Mouse (Mus musculus) brain, embryonic 14.5 days (tissue): ENCODE results near the gene Ucma. TPM values are rescaled to one million over a fixed set of nuclear protein-coding genes. Genes with fewer than 3 reads are reported as not detected.
"Not testable (repeated sequence)": the region's sequence is repeated elsewhere in the genome, so short reads cannot be mapped to it uniquely, and the experiment has no call there.

Source experiments
- DNase-seq: peaks from one replicate; pipeline ENCODE4 v3.0.0-alpha.2; 2011; ENCODE audit warnings: low read depth
- CTCF ChIP-seq: fragments of 200-500 bp; IDR thresholded peaks from 2 replicates; pipeline ENCODE4 v1.5.1; 2012; ENCODE audit warnings: inconsistent platforms, mild to moderate bottlenecking, moderate library complexity, borderline replicate concordance; ENCODE audit not compliant: insufficient read depth, insufficient read length; ENCODE audit errors: extremely low read depth
- POLR2A ChIP-seq: fragments of 200-500 bp; IDR thresholded peaks from 2 replicates; pipeline ENCODE4 v1.6.1; 2012; ENCODE audit warnings: mild to moderate bottlenecking, inconsistent platforms, borderline replicate concordance; ENCODE audit not compliant: poor library complexity, insufficient read depth, insufficient read length, severe bottlenecking; ENCODE audit errors: extremely low read depth
- polyA plus RNA-seq: library from polyadenylated mRNA; depleted of rRNA; stranded (reverse); fragments of >200 nt; gene quantifications from 2 replicates; pipeline ENCODE4 v1.2.3, GENCODE M21; 2012; rRNA removed

Ucma gene
- 0.59 and 0.71 TPM in 2 replicates for polyA plus RNA-seq

- DNase-seq, result peak; percentile 44
- TF ChIP-seq POLR2A, result no peak
- no peak for TF ChIP-seq CTCF
These were observed at the start of gene Ucma for GRCm38 (mm10) chr2:4975807-4976206. Gene Ucma (plus strand): TSS chr2:4976122.

GRCm38 (mm10) chr2:4927391-4927790 lies 48.5 kb upstream of the Ucma start:
- TF ChIP-seq CTCF (no peak), POLR2A (no peak)

GRCm38 (mm10) chr2:4929230-4929629 lies 46.7 kb upstream of the Ucma start:
- TF ChIP-seq CTCF, result no peak
- no peak for TF ChIP-seq POLR2A
- no peak for DNase-seq

More at GRCm38 (mm10) chr2:4927391-4927790, 48.5 kb upstream of the Ucma start:
- no peak for DNase-seq

- DNase-seq, result no peak
- TF ChIP-seq POLR2A (no peak), CTCF (no peak)
These were observed 41.4 kb upstream of the Ucma start for GRCm38 (mm10) chr2:4934516-4934915.

- no peak for DNase-seq
- TF ChIP-seq POLR2A (no peak), CTCF (no peak)
These were observed 38.0 kb upstream of the Ucma start for GRCm38 (mm10) chr2:4937931-4938330.

GRCm38 (mm10) chr2:4940861-4941260 lies 35.1 kb upstream of the Ucma start:
- DNase-seq, result no peak
- TF ChIP-seq CTCF (no peak), POLR2A (no peak)

GRCm38 (mm10) chr2:4949691-4950090 lies 26.2 kb upstream of the Ucma start:
- DNase-seq, result not testable (repeated sequence)

DNA sequence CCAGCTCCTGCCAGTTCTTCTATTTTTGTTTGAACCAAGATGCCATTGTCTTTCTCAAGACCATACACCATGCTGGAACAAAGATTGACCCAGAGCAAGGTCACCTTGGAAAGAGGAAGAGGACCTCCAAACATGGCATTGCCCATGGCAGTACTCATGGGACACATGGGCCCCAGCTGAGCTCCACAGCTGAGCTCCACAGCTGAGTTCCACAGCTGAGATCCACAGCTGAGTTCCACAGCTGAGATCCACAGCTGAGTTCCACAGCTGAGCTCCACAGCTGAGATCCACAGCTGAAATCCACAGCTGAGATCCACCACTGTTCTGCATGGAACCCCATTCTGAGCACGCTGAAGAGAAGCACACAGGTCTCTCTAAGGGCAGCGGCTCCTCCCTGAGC lies 24.9 kb upstream of the Ucma start:
- no peak for DNase-seq
- TF ChIP-seq POLR2A (no peak), CTCF (no peak)

DNA sequence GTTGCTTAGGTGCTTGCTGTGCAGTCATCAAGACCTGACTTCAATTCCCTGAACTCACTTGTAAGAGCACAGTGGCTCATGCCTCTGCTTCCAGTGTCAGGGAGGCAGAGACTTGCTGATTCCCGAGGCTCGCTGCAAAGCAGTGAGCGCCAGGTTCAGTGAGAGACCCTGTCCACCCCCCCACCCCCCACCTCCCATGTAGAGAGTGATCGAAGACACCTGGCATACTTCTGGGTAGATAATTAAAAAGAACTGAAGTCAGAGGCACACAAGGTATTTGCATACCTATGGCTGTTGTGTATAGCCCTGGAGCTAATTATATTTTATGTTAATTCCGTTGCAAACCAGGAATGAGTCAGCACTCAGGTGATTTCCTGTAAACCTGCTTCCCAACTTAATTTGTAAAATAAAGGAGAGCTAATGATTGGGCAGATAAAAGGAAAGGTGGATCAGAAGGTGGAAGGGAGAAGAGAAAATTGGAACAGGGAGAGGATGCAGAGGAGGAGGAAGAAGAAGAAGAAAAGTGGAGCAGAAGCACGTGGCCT lies 21.6 kb upstream of the Ucma start:
- TF ChIP-seq POLR2A (no peak), CTCF (no peak)
- DNase-seq, result no peak

DNA sequence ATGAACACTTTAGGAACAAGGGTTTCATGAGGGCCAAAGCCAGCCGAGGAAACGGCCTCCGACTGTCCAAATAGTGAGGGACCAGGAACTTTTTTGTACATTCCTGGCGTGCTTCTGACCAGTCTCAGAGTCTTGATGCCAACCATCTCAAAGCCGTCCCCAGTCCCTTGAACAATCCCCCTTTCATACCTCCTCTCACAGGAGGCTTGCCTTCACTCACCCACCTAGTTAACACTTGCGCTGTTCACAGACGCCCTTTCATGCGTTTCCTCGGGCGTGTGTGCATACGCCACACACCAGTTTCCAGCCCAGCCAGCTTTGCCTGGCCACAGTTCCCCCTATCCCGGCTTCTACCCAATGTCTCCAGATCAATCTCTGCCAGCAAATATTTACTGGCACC lies 17.9 kb upstream of the Ucma start:
- DNase-seq, result no peak
- TF ChIP-seq POLR2A (no peak), CTCF (no peak)

GRCm38 (mm10) chr2:4967806-4968205 lies 8.1 kb upstream of the Ucma start:
- DNase-seq, result no peak
- TF ChIP-seq CTCF (no peak), POLR2A (no peak)

GRCm38 (mm10) chr2:4969083-4969482 lies 6.8 kb upstream of the Ucma start:
- DNase-seq, result no peak
- TF ChIP-seq POLR2A (no peak), CTCF (no peak)
